9 mouse cellular contexts compared by ENCODE assay signal in genomic region chr12:110499225-110499992, GRCm38 (mm10). TPM values are rescaled to one million over a fixed set of nuclear protein-coding genes. Genes with fewer than 3 reads are reported as not detected.
DNase-seq lines count a peak whose midpoint lies in the region; ATAC-seq lines count a peak whose summit lies in the region.
"Had no signal": no experiment of that assay in that cellular context is flagged by ENCODE, and none has a peak within 500 bp of the region (broad histone marks: within the 10 kb centered on the region; RNA-seq: fewer than 3 reads in every experiment).

No protein-coding gene starts in this region.

- DNase-seq in hindbrain, embryonic 10.5 days (ENCODE audit: low spot score): no peak
- peak; percentile 32 for DNase-seq in kidney, adult 18-20 months
- no peak for DNase-seq in yolk sac, embryonic 10.5 days (ENCODE audit: low spot score)
- DNase-seq in frontal cortex, adult 2 months (ENCODE audit: extremely low spot score in 1 of 2, low spot score in 1 of 2): no peak

- ATAC-seq in hindbrain, embryonic 16.5 days: no peak
- ATAC-seq in erythroblast, adult 5-6 weeks (replicated peaks; ENCODE audit: low FRiP score, poor library complexity, severe bottlenecking): 0 out of 2 replicates have a peak, but pooled peaks have one; percentile 45
- ATAC-seq in lung, embryonic 16.5 days (ENCODE audit: low read depth): peak; percentile 78
- ATAC-seq in forebrain, embryonic 12.5 days (ENCODE audit: low FRiP score): no peak

- 73% methylated on average over 14 of the region's 14 CpGs for WGBS in hindbrain, embryonic 10.5 days
- 68% methylated on average over 14 of the region's 14 CpGs for WGBS in hindbrain, embryonic 16.5 days
- WGBS in lung, embryonic 16.5 days: 64% methylated on average over 14 of the region's 14 CpGs
- 68% methylated on average over 14 of the region's 14 CpGs for WGBS in forebrain, embryonic 12.5 days

- peaks cover 52% of the 10 kb centered on the region for H3K4me1 ChIP-seq in hindbrain, embryonic 10.5 days (replicated peaks)
- peaks cover 10% of the 10 kb centered on the region for H3K4me1 ChIP-seq in hindbrain, embryonic 16.5 days (ENCODE audit: control insufficient read depth, insufficient read depth, low read depth, low read length)
- H3K4me1 ChIP-seq in lung, embryonic 16.5 days (replicated peaks; ENCODE audit: control insufficient read depth, insufficient read depth, low read length): peaks cover 30% of the 10 kb centered on the region
- H3K4me1 ChIP-seq in forebrain, embryonic 12.5 days: peaks cover 21% of the 10 kb centered on the region

- no peak overlapping the region for H3K9ac ChIP-seq in hindbrain, embryonic 16.5 days (ENCODE audit: low read depth, low read length)
- H3K9ac ChIP-seq in lung, embryonic 16.5 days (ENCODE audit: low read length): no peak overlapping the region; the same call in 1 of the 2 replicates
- no peak overlapping the region for H3K9ac ChIP-seq in forebrain, embryonic 12.5 days
- H3K9ac ChIP-seq: limb, embryonic 12.5 days had no signal

- no peak overlapping the region for H3K4me2 ChIP-seq in hindbrain, embryonic 16.5 days (ENCODE audit: low read length)
- 0 out of 2 replicates have a peak overlapping the region, but pooled peaks have one; percentile 13 for H3K4me2 ChIP-seq in lung, embryonic 16.5 days (ENCODE audit: low read depth, low read length)
- no peak overlapping the region for H3K4me2 ChIP-seq in forebrain, embryonic 12.5 days
- H3K4me2 ChIP-seq: limb, embryonic 12.5 days had no signal

- peaks cover 14% of the 10 kb centered on the region; the same call in 1 of the 2 replicates for H3K36me3 ChIP-seq in hindbrain, embryonic 10.5 days
- H3K36me3 ChIP-seq in hindbrain, embryonic 16.5 days (ENCODE audit: control insufficient read depth, insufficient read depth, low read length): no peaks in the 10 kb centered on the region
- no peaks in the 10 kb centered on the region for H3K36me3 ChIP-seq in lung, embryonic 16.5 days (ENCODE audit: control insufficient read depth, insufficient read depth, low read length)
- no peaks in the 10 kb centered on the region for H3K36me3 ChIP-seq in forebrain, embryonic 12.5 days (replicated peaks)
- H3K36me3 ChIP-seq: limb, embryonic 12.5 days had no signal

- H3K4me3 ChIP-seq in hindbrain, embryonic 10.5 days: no peak overlapping the region
- H3K4me3 ChIP-seq in hindbrain, embryonic 16.5 days (ENCODE audit: low read length): no peak overlapping the region
- H3K4me3 ChIP-seq in lung, embryonic 16.5 days (ENCODE audit: low read length): no peak overlapping the region
- no peak overlapping the region for H3K4me3 ChIP-seq in forebrain, embryonic 12.5 days (replicated peaks)
- H3K4me3 ChIP-seq: limb, embryonic 12.5 days had no signal

- no peaks in the 10 kb centered on the region for H3K9me3 ChIP-seq in hindbrain, embryonic 10.5 days
- H3K9me3 ChIP-seq in hindbrain, embryonic 16.5 days (ENCODE audit: control insufficient read depth, low read length): no peaks in the 10 kb centered on the region
- no peaks in the 10 kb centered on the region for H3K9me3 ChIP-seq in lung, embryonic 16.5 days (ENCODE audit: control insufficient read depth, low read length)
- no peaks in the 10 kb centered on the region for H3K9me3 ChIP-seq in forebrain, embryonic 12.5 days
- H3K9me3 ChIP-seq: limb, embryonic 12.5 days had no signal

- H3K27me3 ChIP-seq in hindbrain, embryonic 10.5 days (ENCODE audit: insufficient read depth, poor library complexity, severe bottlenecking): no peaks in the 10 kb centered on the region
- no peaks in the 10 kb centered on the region for H3K27me3 ChIP-seq in hindbrain, embryonic 16.5 days (replicated peaks; ENCODE audit: control insufficient read depth, insufficient read depth, low read length)
- H3K27me3 ChIP-seq in lung, embryonic 16.5 days (ENCODE audit: control insufficient read depth, insufficient read depth, low read depth, low read length): no peaks in the 10 kb centered on the region
- no peaks in the 10 kb centered on the region for H3K27me3 ChIP-seq in forebrain, embryonic 12.5 days
- H3K27me3 ChIP-seq: limb, embryonic 12.5 days had no signal

- peak overlapping the region; percentile 76 for H3K27ac ChIP-seq in hindbrain, embryonic 10.5 days
- H3K27ac ChIP-seq in hindbrain, embryonic 16.5 days (ENCODE audit: low read depth, low read length): no peak overlapping the region; the same call in 1 of the 2 replicates
- peak overlapping the region; percentile 76 for H3K27ac ChIP-seq in lung, embryonic 16.5 days (ENCODE audit: low read length)
- H3K27ac ChIP-seq in forebrain, embryonic 12.5 days: no peak overlapping the region

RNA-seq across cellular contexts. Expression of gene Ppp2r5c, which starts 52.5 kb away (rescaled TPM):
- polyA plus RNA-seq in hindbrain, embryonic 10.5 days (2016; fragmentation: Nextera tagmentation; extraction: Ambion mirVana): 139 and 146 TPM in 2 replicates
- 135 and 136 TPM in 2 replicates for polyA plus RNA-seq in hindbrain, embryonic 16.5 days (2015; fragmentation: Nextera tagmentation; extraction: Ambion mirVana)
- 41.1 and 42.6 TPM in 2 replicates for total RNA-seq in erythroblast, adult 5-6 weeks (2015; ENCODE audit: low replicate concordance)
- total RNA-seq in erythroblast, adult 5-6 weeks (2017; ENCODE audit: low replicate concordance): 60.8 and 61.2 TPM in 2 replicates
- 150 and 156 TPM in 2 replicates for polyA plus RNA-seq in lung, embryonic 16.5 days (2015; fragmentation: Nextera tagmentation; extraction: Ambion mirVana)
- 170 and 188 TPM in 2 replicates for polyA plus RNA-seq in frontal cortex, adult 2 months (2012; rRNA removed)
- polyA plus RNA-seq in forebrain, embryonic 12.5 days (2016; fragmentation: Nextera tagmentation; extraction: Ambion mirVana): 152 and 157 TPM in 2 replicates

Comparison
In these comparisons a context has a peak if more than half of its experiments do, and no peak if none do; other contexts are left out.
1. H3K27ac ChIP-seq: peak in hindbrain, embryonic 10.5 days (single experiment) and lung, embryonic 16.5 days (single experiment); none in hindbrain, embryonic 16.5 days (single experiment) and forebrain, embryonic 12.5 days (single experiment).
2. ATAC-seq: peak in erythroblast, adult 5-6 weeks (single experiment) and lung, embryonic 16.5 days (single experiment); none in hindbrain, embryonic 16.5 days (single experiment) and forebrain, embryonic 12.5 days (single experiment).